Comparison of ENCODE assay signal across 22 mouse cellular contexts in the genomic region with DNA sequence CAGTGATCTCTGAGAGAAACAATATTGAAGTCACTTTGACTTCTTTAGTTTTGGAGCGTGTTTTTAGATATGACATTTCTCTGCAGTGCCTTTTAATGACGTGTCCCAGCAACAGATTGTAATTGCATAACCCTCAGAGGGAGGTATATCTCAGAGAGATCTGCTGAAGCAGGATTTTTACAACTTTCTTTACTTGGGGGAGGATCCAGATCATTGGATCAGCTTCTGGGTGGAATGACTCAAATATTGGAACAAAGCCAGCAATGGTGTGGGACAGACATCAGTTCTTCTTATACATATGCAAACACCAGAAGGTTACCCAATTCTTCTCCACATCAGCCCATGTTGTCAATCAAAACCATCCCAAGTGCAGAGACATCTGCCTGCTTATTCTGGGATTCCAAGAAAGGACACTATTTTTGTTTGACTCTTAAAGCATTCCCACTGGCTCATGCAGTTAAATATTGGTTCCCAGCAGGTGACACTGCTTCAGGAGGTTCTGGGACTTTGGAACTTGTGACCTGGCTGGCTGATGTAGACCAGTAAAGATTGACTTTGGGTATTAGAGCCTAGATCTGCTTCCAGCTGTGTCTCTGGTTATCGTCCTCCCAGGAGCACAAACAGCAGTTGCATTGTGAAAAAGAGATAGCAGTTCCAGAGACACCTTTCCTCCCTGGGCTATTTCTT.
DNase-seq lines count a peak whose midpoint lies in the region; ATAC-seq and TF ChIP-seq lines count a peak whose summit lies in the region.
"Had no signal": no experiment of that assay in that cellular context is flagged by ENCODE, and none has a peak within 500 bp of the region (broad histone marks: within the 10 kb centered on the region; RNA-seq: fewer than 3 reads in every experiment).

No protein-coding gene starts in this region.

- intact Hi-C loops in left cerebral cortex, postnatal 14 days (cut with DNase I) = no loop called here
- intact Hi-C loops in left cerebral cortex, postnatal 10 days (cut with DNase I) = no loop called here

- no peak for TF ChIP-seq CTCF in lung, postnatal 0 days (IDR thresholded peaks at IDR 0.05)
- TF ChIP-seq CTCF in lung, adult 2 months (IDR thresholded peaks at IDR 0.05; ENCODE audit: insufficient read depth, low read length) = no peak

- no peak overlapping the region for H3K4me3 ChIP-seq in lung, postnatal 0 days (ENCODE audit: low read depth, low read length)
- no peak overlapping the region for H3K4me3 ChIP-seq in lung, adult 2 months (replicated peaks; ENCODE audit: extremely low read depth, low read depth, low read length)
- no peak overlapping the region for H3K4me3 ChIP-seq in limb, embryonic 15.5 days
- H3K4me3 ChIP-seq: embryonic facial prominence, embryonic 13.5 days; heart, embryonic 12.5 days; hindbrain, embryonic 12.5 days; layer of hippocampus, adult 2 months; limb, embryonic 13.5 days; neural tube, embryonic 15.5 days had no signal

- 60% methylated on average over 3 of the region's 3 CpGs for WGBS in lung, postnatal 0 days
- WGBS in lung, adult 2 months = 68% methylated on average over 3 of the region's 3 CpGs
- WGBS in limb, embryonic 15.5 days = 59% methylated on average over 3 of the region's 3 CpGs

- no peak overlapping the region for H3K27ac ChIP-seq in lung, postnatal 0 days (ENCODE audit: low read length)
- H3K27ac ChIP-seq in limb, embryonic 15.5 days = peak overlapping the region; percentile 33; the same call in 1 of the 2 replicates
- H3K27ac ChIP-seq: embryonic facial prominence, embryonic 13.5 days; hindbrain, embryonic 12.5 days; layer of hippocampus, adult 2 months; limb, embryonic 13.5 days; neural tube, embryonic 15.5 days had no signal

- DNase-seq in frontal cortex, postnatal 36 days (ENCODE audit: low spot score in 2 of 2) = peak; percentile 9 to 51
- no peak for DNase-seq in frontal cortex, postnatal 10 days (ENCODE audit: low spot score in 2 of 2)
- peak; percentile 7 to 51 for DNase-seq in left cerebral cortex, postnatal 14 days (ENCODE audit: low spot score in 2 of 2)
- no peak for DNase-seq in left cerebral cortex, postnatal 10 days (ENCODE audit: extremely low spot score in 1 of 2, low spot score in 2 of 2)
- peak; percentile 69 for DNase-seq in lung, postnatal 0 days (ENCODE audit: low spot score)
- no peak for DNase-seq in lung, adult 2 months
- no peak for DNase-seq in adrenal gland, adult 8-10 months
- DNase-seq: adrenal gland, adult 2 months; B cell, adult 2 months; cerebellum, adult 9-10 months; heart, postnatal 14 days; lung, postnatal 36 days; right cerebral cortex, postnatal 25 days had no signal

- TF ChIP-seq EP300 in lung, postnatal 0 days (IDR thresholded peaks at IDR 0.05) = no peak

- no peaks in the 10 kb centered on the region for H3K9me3 ChIP-seq in lung, postnatal 0 days (ENCODE audit: low read length)
- H3K9me3 ChIP-seq in limb, embryonic 15.5 days = no peaks in the 10 kb centered on the region
- H3K9me3 ChIP-seq: embryonic facial prominence, embryonic 13.5 days; heart, embryonic 12.5 days; hindbrain, embryonic 12.5 days; limb, embryonic 13.5 days; neural tube, embryonic 15.5 days had no signal

- H3K27me3 ChIP-seq in lung, postnatal 0 days (replicated peaks; ENCODE audit: insufficient read depth, low read length) = no peaks in the 10 kb centered on the region
- no peaks in the 10 kb centered on the region for H3K27me3 ChIP-seq in limb, embryonic 15.5 days
- H3K27me3 ChIP-seq: embryonic facial prominence, embryonic 13.5 days; heart, embryonic 12.5 days; hindbrain, embryonic 12.5 days; limb, embryonic 13.5 days; neural tube, embryonic 15.5 days had no signal

- TF ChIP-seq POLR2A in lung, adult 2 months (IDR thresholded peaks at IDR 0.05; ENCODE audit: borderline replicate concordance, extremely low read depth, low read depth, low read length) = no peak

- peak; percentile 32; the same call in 1 of the 2 replicates for ATAC-seq in lung, postnatal 0 days
- no peak for ATAC-seq in limb, embryonic 15.5 days (ENCODE audit: insufficient number of reproducible peaks, low FRiP score, low TSS enrichment, low read depth)
- ATAC-seq: forebrain, embryonic 16.5 days; midbrain, embryonic 16.5 days had no signal

- no peaks in the 10 kb centered on the region for H3K4me1 ChIP-seq in lung, postnatal 0 days (ENCODE audit: insufficient read depth, low read depth, low read length)
- H3K4me1 ChIP-seq in lung, adult 2 months (ENCODE audit: control insufficient read depth, insufficient read depth, low read length) = no peaks in the 10 kb centered on the region
- H3K4me1 ChIP-seq in limb, embryonic 15.5 days = no peaks in the 10 kb centered on the region
- H3K4me1 ChIP-seq: embryonic facial prominence, embryonic 13.5 days; heart, embryonic 12.5 days; hindbrain, embryonic 12.5 days; neural tube, embryonic 15.5 days had no signal

- no peaks in the 10 kb centered on the region for H3K36me3 ChIP-seq in lung, postnatal 0 days (ENCODE audit: insufficient read depth, low read length)
- H3K36me3 ChIP-seq in limb, embryonic 15.5 days = no peaks in the 10 kb centered on the region
- H3K36me3 ChIP-seq: embryonic facial prominence, embryonic 13.5 days; heart, embryonic 12.5 days; hindbrain, embryonic 12.5 days; limb, embryonic 13.5 days; neural tube, embryonic 15.5 days had no signal

- no peak overlapping the region for H3K4me2 ChIP-seq in lung, postnatal 0 days (replicated peaks; ENCODE audit: low read depth, low read length)
- no peak overlapping the region for H3K4me2 ChIP-seq in limb, embryonic 15.5 days
- H3K4me2 ChIP-seq: embryonic facial prominence, embryonic 13.5 days; heart, embryonic 12.5 days; hindbrain, embryonic 12.5 days; limb, embryonic 13.5 days; neural tube, embryonic 15.5 days had no signal

- no peak overlapping the region for H3K9ac ChIP-seq in lung, postnatal 0 days (replicated peaks; ENCODE audit: low read depth)
- H3K9ac ChIP-seq in limb, embryonic 15.5 days = no peak overlapping the region
- H3K9ac ChIP-seq: embryonic facial prominence, embryonic 13.5 days; heart, embryonic 12.5 days; hindbrain, embryonic 12.5 days; limb, embryonic 13.5 days; neural tube, embryonic 15.5 days had no signal

Comparison
In these comparisons a context has a peak if more than half of its experiments do, and no peak if none do; other contexts are left out.
1. DNase-seq: peak in frontal cortex, postnatal 36 days (2 of 2), left cerebral cortex, postnatal 14 days (2 of 2) and lung, postnatal 0 days (single experiment); none in frontal cortex, postnatal 10 days (0 of 2), left cerebral cortex, postnatal 10 days (0 of 2), lung, adult 2 months (single experiment) and adrenal gland, adult 8-10 months (single experiment).